Mouse (Mus musculus): ENCODE results near the gene Otub1.

Otub1 gene

GRCm38 (mm10) chr19:7148541-7149085, 57.5 kb downstream of the Otub1 start:
- DNase-seq (ENCODE audit: low read depth, low spot score) = no peak
